Mouse (Mus musculus) megakaryocyte progenitor cell, adult 5-6 weeks (primary cell): ENCODE results near the gene Ate1. TPM values are rescaled to one million over a fixed set of nuclear protein-coding genes. Genes with fewer than 3 reads are reported as not detected.
"Not testable (repeated sequence)": the region's sequence is repeated elsewhere in the genome, so short reads cannot be mapped to it uniquely, and the experiment has no call there.

Experiments used
- ATAC-seq: replicated peaks from 2 replicates; pipeline ENCODE4 v1.8.0; 2016; ENCODE audit warnings: mild to moderate bottlenecking, moderate TSS enrichment, inconsistent platforms; ENCODE audit not compliant: poor library complexity
- total RNA-seq, 2 experiments: library from RNA; stranded (forward) in 1 of 2; stranded (reverse) in 1 of 2; fragments of 157-497, 149-512 nt in 1 of 2; fragments of 200-1000 nt in 1 of 2; gene quantifications; 2 replicates each; pipeline versions ENCODE4 v1.2.3 to v1.2.4; 2015 to 2017

The Ate1 gene
- total RNA-seq (2015), result 18.9 and 24.4 TPM in 2 replicates
- total RNA-seq (2017), result 44.8 and 65.8 TPM in 2 replicates

GRCm38 (mm10) chr7:130520049-130520425 is at the start of gene Ate1:
Ate1 (minus strand) TSS chr7:130520369.
- no peak for ATAC-seq

DNA sequence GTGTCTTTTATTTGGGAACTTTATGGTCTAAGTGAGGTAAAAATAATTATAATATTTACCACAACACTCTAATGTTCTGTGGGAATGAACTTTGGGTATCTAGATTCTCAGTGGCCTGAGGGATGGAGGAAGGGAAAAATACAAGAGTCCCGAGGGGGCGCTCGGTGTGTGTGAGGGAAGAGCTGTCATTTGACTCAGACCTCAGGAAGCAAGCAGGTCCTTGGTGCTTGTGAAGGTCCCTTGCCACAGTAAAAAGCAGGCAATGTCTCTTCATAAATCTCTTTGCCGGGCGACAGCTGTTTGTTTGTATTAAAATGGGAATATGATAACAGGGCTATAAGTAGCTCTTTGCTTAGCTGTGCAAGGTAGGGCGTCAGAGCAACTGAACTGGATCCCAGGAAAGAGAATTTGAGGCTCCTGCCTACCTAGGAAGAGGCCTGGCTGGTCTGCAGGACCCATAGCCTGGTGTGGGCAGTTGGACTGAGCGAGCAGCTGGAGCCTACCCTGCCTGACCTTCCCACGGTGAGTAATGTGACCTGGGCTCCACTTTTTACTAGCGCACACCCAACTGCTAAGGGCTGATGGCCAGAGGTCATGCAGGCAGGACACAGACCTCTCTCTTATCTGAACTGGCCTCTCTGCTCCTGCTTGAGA is 48.7 kb upstream of the Ate1 start:
- no peak for ATAC-seq

- ATAC-seq, result no peak
Observed at GRCm38 (mm10) chr7:130564596-130564995, 44.4 kb upstream of the Ate1 start.

DNA sequence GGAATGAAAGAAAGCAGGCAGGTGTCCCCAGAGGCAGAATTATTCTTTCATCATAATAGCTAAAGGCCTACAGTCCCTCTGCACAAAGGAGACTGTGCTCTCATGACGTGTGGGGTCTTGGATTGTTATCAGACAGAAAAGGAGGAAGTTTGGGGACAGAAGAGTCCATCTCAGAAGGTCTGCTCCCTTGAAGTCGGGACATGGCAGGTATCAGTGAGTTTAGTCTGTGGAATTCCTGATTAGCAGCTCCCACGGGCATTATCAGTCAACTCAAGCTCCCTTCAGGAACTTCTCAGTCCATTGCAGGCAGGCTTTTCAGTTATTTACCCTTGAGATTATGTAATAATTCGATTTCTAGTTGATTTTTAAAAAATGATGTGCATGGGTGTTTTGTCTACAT is 43.7 kb upstream of the Ate1 start:
- no peak for ATAC-seq

- no peak for ATAC-seq
Observed at GRCm38 (mm10) chr7:130563276-130563675, 43.1 kb upstream of the Ate1 start.

DNA sequence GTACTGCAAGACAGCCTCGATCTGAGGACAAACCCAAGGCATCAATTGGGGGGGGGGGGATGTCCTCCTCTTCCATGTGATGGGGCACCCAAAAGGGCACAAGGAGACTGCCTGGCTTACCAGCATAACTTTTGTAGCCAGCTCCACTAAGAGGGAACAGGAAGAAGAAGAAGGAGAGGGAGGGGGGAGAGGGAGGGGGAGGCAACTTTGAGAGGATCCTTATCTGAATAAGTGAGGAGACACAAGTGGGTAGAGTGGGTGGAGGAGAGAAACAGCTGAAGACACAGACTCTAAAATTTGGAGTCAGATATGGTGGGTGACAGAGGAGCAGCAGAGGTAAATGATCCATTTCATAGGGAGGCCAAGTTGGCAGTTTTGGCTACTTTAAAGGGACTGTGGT is 40.8 kb upstream of the Ate1 start:
- ATAC-seq, result peak; percentile 69

DNA sequence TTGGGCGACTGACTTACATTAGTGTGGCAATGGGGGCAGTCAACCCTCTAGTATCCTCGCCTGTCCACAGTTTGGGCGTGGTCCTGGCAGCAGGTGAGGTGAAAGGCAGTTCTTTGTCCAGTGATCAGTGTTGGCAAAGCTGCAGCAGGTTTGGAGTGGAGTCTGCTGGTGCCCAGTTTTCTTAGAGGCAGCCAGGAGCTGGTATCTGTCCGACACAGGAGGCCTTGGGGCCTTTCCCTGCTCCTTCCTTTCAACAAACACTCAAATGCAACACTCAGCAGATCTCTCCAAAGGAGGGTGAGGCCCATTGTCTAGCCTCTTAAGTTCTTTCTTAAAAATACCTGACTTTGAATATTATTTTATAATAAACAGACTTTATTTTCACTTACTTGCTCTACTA is 38.4 kb upstream of the Ate1 start:
- no peak for ATAC-seq

- no peak for ATAC-seq
Observed at GRCm38 (mm10) chr7:130555597-130555996, 35.4 kb upstream of the Ate1 start.

- no peak for ATAC-seq
Observed at GRCm38 (mm10) chr7:130553321-130553720, 33.2 kb upstream of the Ate1 start.

DNA sequence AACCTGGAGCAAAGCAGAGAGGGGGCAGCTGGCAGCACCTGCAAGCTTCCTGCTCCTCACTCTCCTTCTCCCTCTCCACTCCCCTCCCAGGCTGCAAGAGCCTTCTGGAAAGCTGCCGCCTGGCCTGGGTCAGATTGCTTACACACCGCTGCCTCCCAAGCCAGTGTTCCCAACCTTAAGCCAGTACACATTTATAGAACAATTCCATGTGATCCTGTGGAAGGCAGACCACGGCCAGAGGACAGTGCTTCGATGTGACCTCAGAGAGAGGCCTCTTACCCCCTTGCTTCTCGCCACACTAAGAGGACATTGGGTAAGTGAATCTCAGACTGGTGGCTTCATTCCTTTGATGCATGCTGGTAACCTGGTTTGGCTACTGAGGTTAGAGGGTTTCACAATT is 32.6 kb upstream of the Ate1 start:
- peak; percentile 44; the same call in 1 of the 2 replicates for ATAC-seq

DNA sequence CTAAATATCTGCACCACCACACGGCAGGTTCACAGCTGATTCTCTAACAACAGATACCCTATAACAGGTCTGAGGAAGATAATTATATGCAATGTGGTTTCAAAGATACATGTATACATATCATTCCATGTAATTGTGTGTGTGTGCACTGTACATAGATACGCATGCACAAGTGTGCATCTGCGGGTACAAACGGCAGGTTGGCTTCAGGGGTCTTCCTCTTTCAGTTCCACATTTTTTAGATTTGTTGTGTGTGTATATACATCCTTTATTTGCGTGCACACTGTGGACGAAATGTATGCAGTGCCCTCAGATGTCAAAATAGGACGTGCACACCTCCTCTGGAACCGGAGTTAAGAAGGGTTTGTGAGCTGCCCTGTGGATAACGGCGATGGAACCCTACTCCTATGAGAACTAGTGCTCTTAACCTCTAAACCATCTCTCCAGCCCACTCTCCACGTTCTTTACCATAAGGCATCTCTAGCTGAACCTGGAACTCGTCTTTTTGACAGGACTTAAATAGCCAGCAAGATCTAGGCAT is 27.5 kb upstream of the Ate1 start:
- ATAC-seq, result peak; percentile 31

- ATAC-seq, result peak; percentile 91
Observed at GRCm38 (mm10) chr7:130546791-130547484, 26.8 kb upstream of the Ate1 start.

DNA sequence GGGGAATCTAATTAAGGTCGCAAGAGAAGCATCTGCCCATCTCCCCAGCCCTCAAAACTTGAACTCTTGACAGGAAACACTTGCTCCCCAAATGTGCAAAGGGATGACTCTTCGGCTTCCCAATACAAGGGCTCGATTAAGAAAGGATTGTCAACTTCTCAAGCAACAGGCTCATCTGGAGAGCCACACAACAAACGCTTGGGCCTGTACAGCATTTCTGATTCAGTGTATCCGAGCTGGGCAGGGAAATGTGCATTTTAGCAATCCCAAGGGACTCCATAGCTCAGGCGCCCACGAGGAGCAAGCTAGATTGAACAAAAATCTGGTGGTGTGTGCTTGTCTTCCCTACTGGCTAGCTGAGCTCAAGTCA is 26.2 kb upstream of the Ate1 start:
- ATAC-seq, result no peak

- ATAC-seq, result no peak
Observed at GRCm38 (mm10) chr7:130545893-130546292, 25.7 kb upstream of the Ate1 start.

DNA sequence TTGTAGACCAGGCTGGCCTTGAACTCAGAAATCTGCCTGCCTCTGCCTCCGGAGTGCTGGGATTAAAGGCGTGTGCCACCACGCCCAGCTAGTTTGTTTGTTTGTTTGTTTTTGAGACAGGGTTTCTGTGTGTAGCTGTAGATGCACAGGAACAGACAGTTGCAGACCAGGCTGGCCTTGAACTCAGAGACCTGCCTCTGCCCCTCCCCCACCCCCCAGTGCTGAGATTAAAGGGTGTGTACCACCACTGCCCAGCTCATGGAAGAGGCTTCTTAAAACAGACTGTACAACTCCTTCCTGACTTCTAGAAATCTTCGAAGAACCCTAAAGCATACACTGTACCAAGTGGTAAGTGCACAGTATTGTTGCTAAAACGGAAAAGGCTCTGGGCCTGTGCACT is 25.2 kb upstream of the Ate1 start:
- no peak for ATAC-seq

DNA sequence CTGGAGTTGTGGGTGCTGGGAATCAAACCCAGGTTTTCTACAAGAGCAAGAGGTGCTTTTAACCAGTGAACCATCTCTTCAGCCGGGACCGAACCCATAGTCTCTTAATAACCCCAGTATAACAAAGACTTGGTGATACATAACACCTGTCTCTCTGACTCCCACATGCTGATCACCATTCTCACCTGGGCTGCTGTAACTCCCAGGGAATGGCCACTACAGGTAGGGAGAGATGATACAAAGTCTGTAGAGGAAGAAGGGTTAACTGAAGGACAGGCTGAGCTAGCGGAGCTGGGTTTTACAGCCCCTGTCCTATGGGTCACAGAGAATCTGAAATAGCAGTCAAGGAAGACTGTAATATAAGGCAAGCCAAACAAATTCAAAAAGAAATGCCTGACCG is 23.0 kb upstream of the Ate1 start:
- no peak for ATAC-seq

DNA sequence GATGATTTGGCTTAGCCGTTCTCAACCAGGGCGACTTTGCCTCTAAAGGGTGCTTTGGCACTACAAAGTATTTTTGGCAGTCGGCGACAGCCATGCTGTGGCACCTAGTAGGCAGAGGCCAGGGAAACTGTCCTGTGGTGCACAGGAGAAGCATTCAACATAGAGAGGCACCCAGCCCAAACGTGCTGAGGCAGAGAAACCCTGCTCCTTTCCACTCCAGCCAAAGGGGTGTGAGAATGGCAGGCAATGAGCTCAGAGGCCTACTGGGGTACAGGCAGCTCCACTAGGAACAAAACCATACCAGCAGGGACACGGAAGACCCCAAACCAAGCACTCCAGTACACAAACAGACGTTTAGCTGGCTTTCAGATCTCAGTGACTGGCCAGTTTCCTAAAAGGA is 20.0 kb upstream of the Ate1 start:
- no peak for ATAC-seq

DNA sequence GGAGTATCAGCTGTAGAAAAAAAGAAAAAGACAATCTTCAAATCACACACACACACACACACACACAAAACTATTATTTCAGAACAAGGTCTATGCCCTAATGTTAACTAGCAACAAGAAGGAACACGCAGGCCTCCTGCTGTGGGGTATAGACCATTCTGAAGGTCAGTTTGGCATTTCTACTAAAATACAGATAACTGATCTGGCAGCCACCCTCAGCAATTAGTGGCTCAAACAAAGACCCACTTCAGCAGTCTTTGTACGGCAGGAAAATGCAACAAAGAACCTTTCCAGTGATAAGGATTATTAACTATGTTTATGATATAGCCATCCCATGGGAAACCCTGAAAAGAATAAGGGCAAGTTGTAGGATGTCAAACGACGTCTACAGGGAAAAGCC is 16.9 kb upstream of the Ate1 start:
- no peak for ATAC-seq

DNA sequence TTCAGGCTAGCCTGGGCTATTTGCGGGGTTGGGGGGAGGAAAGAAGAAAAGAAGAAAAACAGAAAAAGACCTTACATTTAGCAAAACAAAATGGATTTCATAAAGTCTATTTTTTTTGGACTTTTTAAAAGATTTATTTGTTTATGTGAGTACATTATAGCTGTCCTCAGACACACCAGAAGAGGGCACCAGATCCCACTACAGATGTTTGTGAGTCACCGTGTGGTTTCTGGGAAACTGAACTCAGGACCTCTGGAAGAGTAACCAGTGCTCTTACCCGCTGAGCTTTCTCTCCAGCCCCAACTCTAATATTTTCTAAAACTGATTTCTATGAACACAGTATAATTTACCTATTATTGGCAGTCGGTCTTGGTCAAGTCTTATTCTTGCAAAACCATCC is 15.0 kb upstream of the Ate1 start:
- no peak for ATAC-seq

DNA sequence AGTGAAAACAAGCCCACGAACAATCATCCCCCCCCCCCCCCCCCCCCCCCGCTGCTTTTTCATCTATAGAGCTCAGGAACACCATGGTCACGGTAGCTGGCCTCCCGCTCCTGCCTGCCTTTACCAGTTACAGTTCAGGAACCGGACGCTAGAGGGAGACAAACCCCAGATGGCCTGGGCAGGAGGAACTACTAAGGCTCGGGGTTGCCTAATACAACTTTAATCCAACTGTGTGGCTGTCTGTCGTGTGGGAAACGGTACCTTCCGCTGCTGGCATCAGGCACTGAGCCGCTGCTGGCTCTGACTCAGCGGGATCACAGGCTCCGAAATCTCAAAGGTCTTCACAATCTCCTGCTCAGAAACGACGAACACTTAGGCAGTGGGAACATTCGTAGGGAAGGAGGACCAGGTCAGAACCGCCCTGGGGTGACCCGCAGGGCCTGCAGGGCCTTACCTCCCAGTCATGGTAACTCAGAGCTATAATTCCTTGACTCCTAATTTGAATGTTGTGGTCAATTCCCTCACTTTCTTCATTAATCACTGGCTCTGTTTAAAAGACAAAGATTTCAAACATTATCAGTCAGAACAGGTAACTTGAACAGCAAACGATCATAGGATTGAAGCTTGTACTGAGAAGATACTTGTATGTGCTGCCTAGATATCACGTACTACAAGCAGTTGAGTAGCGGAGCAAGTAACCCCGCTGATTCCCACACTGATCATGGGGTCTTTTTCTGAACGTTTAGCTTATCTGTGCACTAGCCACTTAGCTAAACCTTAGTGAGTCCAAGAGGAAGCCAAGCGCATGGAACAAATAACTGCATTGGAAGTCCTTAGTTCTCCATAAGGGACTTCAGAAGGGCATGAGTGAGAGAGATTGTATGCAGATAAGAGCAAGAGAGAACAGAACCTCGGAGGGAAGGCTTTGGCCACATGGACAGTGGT is 13.4 kb upstream of the Ate1 start:
- ATAC-seq, result peak; percentile 99

GRCm38 (mm10) chr7:130531138-130531537 is 11.0 kb upstream of the Ate1 start:
- ATAC-seq, result not testable (repeated sequence)
